Mouse (Mus musculus) kidney, embryonic 15.5 days (tissue): ENCODE measurements around the gene Plppr1. TPM values are rescaled to one million over a fixed set of nuclear protein-coding genes. Genes with fewer than 3 reads are reported as not detected.

Source experiments
- ATAC-seq: fragments of 200-750 bp; cut with Nextera tagmentation; replicated peaks from 2 replicates; pipeline ENCODE4 v1.8.0; 2017; ENCODE audit warnings: moderate TSS enrichment; ENCODE audit not compliant: low FRiP score
- H3K27ac ChIP-seq: fragments of 300-500 bp; sonication (generic); 2 replicates; pipeline ENCODE4 v1.5.1; 2015; ENCODE audit warnings: mild to moderate bottlenecking, inconsistent platforms
- H3K27me3 ChIP-seq: fragments of 300-500 bp; sonication (generic); 2 replicates; pipeline ENCODE4 v1.6.1; 2015; ENCODE audit warnings: inconsistent platforms
- H3K36me3 ChIP-seq: fragments of 300-500 bp; sonication (generic); 2 replicates; pipeline ENCODE4 v1.6.1; 2015; ENCODE audit warnings: inconsistent platforms
- H3K4me1 ChIP-seq: fragments of 300-500 bp; sonication (generic); 2 replicates; pipeline ENCODE4 v1.6.1; 2015; ENCODE audit warnings: inconsistent platforms
- H3K4me2 ChIP-seq: fragments of 300-500 bp; sonication (generic); 2 replicates; pipeline ENCODE4 v1.6.1; 2015; ENCODE audit warnings: moderate library complexity, mild to moderate bottlenecking, inconsistent platforms
- H3K4me3 ChIP-seq: fragments of 300-500 bp; sonication (generic); replicated peaks from 2 replicates; pipeline ENCODE4 v1.5.1; 2015; ENCODE audit warnings: mild to moderate bottlenecking, inconsistent platforms
- H3K9ac ChIP-seq: fragments of 300-500 bp; sonication (generic); 2 replicates; pipeline ENCODE4 v1.6.1; 2015; ENCODE audit warnings: mild to moderate bottlenecking, inconsistent platforms
- H3K9me3 ChIP-seq: fragments of 300-500 bp; sonication (generic); replicated peaks from 2 replicates; pipeline ENCODE4 v1.6.1; 2016; ENCODE audit warnings: inconsistent platforms
- WGBS: fragments of 180-500 bp; shearing (Covaris S2); methylation state at CpG from one replicate; pipeline ENCODE4 v1.1.7; 2015; ENCODE audit warnings: mixed read lengths; 5-methylcytosine and 5-hydroxymethylcytosine counted together
- polyA plus RNA-seq: library from polyadenylated mRNA; unstranded; fragments of >200 nt; fragmentation: Nextera tagmentation; extraction: Ambion mirVana; gene quantifications from 2 replicates; pipeline ENCODE4 v1.2.1, GENCODE M21; 2015

Plppr1 gene
- polyA plus RNA-seq, 1 experiment from 2014 or later, result 5.0 TPM

GRCm38 (mm10) chr4:49197125-49197747, 138.2 kb downstream of the Plppr1 start:
- no peaks in the 10 kb centered on the region for H3K27me3 ChIP-seq
- WGBS, result 63% methylated on average over 8 of the region's 8 CpGs
- ATAC-seq, result no peak
- H3K4me2 ChIP-seq, result no peak overlapping the region
- no peak overlapping the region for H3K9ac ChIP-seq
- no peaks in the 10 kb centered on the region for H3K36me3 ChIP-seq
- H3K27ac ChIP-seq, result no peak overlapping the region
- no peak overlapping the region for H3K4me3 ChIP-seq
- H3K9me3 ChIP-seq, result no peaks in the 10 kb centered on the region
- no peaks in the 10 kb centered on the region for H3K4me1 ChIP-seq

DNA sequence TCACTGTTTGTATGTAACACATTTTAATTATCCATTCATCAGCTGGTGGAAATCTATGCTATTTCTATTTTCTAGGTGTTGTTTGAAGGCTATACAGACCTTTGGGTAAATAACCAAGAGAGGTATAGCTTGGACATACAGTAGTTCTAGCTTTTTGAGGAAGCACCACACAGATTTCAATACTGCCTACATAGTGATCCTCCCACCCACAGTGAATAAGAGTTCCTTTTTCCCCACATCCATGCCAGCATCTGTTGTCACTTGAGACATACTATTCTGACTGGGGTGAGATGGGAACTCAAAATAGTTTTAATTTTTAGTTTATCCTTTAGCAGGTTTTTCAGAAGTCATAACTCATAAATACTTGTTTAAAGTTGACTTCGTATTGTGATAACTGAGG, 151.4 kb downstream of the Plppr1 start:
- Histone ChIP-seq H3K4me2 (no peak overlapping the region), H3K4me1 (no peaks in the 10 kb centered on the region), H3K4me3 (no peak overlapping the region), H3K9ac (no peak overlapping the region), H3K27ac (no peak overlapping the region), H3K27me3 (no peaks in the 10 kb centered on the region), H3K9me3 (no peaks in the 10 kb centered on the region), H3K36me3 (no peaks in the 10 kb centered on the region)
- WGBS, result 86% methylated on average over 1 of the region's 1 CpGs
- no peak for ATAC-seq

- H3K9me3 ChIP-seq, result no peaks in the 10 kb centered on the region
- H3K36me3 ChIP-seq, result no peaks in the 10 kb centered on the region
- H3K4me2 ChIP-seq, result no peak overlapping the region
- no peak for ATAC-seq
- 70% methylated on average over 5 of the region's 5 CpGs for WGBS
- H3K4me3 ChIP-seq, result no peak overlapping the region
- no peak overlapping the region for H3K27ac ChIP-seq
- H3K9ac ChIP-seq, result no peak overlapping the region
- no peaks in the 10 kb centered on the region for H3K27me3 ChIP-seq
- H3K4me1 ChIP-seq, result no peaks in the 10 kb centered on the region
These were observed 152.5 kb downstream of the Plppr1 start for GRCm38 (mm10) chr4:49211582-49211981.

DNA sequence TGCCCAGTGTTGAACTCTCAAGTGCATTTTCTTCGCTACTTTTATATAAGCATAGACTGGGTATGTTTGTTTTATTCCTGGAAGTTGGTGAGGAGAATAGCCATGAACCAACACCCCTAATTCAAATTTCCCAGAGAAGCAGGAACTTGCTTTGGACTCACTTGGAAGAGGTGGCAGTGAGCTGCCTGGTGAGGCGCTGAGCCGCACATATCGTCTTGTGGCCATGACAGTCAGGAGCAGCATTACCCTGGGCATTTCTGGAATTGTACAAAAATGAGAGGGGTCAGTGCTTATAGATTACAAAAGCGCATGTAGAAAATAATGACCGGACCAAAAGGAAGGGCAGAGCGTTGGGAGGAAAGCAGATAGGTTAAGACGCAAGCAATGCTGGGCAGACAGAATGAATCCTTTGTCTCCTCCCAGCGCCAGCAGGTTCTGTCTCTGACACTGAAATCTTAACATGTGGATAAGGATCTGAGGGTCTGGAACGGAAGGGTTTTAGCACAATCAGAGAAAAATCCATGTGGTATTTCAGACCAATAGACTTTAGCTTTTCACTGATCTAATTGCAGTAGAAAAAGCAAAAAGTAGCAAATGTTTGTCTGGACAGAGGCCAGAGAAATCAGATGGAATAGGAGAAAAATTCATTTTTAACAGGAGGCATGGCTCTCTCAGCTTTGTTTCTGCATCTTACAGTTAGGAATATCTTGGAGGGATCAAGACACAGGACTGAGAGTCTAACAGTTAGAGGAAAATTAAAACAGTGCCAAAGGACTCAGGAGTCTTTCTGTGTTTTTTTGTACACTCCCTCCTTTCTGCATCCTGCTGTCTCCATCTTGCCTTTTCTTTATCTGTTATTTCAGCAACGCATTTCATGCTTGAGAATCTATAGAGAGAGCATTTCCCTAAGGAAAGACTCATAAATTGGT, 153.8 kb downstream of the Plppr1 start:
- WGBS, result 78% methylated on average over 11 of the region's 11 CpGs
- H3K4me3 ChIP-seq, result no peak overlapping the region
- no peaks in the 10 kb centered on the region for H3K4me1 ChIP-seq
- H3K4me2 ChIP-seq, result no peak overlapping the region
- H3K36me3 ChIP-seq, result no peaks in the 10 kb centered on the region
- no peaks in the 10 kb centered on the region for H3K27me3 ChIP-seq
- H3K9ac ChIP-seq, result no peak overlapping the region
- no peak for ATAC-seq
- H3K9me3 ChIP-seq, result no peaks in the 10 kb centered on the region
- H3K27ac ChIP-seq, result no peak overlapping the region

DNA sequence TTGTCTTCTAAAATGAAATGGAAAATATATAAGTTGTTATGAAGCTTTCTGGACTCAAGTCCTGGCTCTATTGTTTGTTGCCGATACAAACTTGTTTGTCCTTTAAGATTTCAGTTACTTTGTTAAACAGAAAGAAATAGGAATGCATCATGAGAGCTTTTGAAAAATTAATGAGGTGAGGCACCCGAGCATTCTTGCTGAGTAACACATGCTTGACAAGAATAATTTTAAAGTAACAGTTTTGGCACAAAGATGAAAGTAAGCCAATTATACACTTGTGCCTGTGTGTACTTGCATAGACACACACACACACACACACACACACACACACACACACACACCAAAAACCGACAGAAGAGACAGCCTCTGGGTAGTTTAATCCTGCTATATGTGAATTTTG, 155.3 kb downstream of the Plppr1 start:
- no peaks in the 10 kb centered on the region for H3K27me3 ChIP-seq
- H3K4me1 ChIP-seq, result no peaks in the 10 kb centered on the region
- no peak for ATAC-seq
- H3K27ac ChIP-seq, result no peak overlapping the region
- 72% methylated on average over 3 of the region's 3 CpGs for WGBS
- no peak overlapping the region for H3K9ac ChIP-seq
- H3K4me2 ChIP-seq, result no peak overlapping the region
- no peaks in the 10 kb centered on the region for H3K36me3 ChIP-seq
- no peaks in the 10 kb centered on the region for H3K9me3 ChIP-seq
- H3K4me3 ChIP-seq, result no peak overlapping the region

GRCm38 (mm10) chr4:49223501-49223900, 164.4 kb downstream of the Plppr1 start:
- Histone ChIP-seq H3K4me2 (no peak overlapping the region), H3K36me3 (no peaks in the 10 kb centered on the region), H3K27ac (no peak overlapping the region), H3K4me1 (no peaks in the 10 kb centered on the region), H3K9ac (no peak overlapping the region), H3K9me3 (no peaks in the 10 kb centered on the region), H3K4me3 (no peak overlapping the region), H3K27me3 (no peaks in the 10 kb centered on the region)
- ATAC-seq, result no peak
- WGBS, result 62% methylated on average over 6 of the region's 6 CpGs

GRCm38 (mm10) chr4:49225021-49225420, 165.9 kb downstream of the Plppr1 start:
- H3K4me3 ChIP-seq, result no peak overlapping the region
- WGBS, result 64% methylated on average over 1 of the region's 1 CpGs
- no peaks in the 10 kb centered on the region for H3K4me1 ChIP-seq
- no peak overlapping the region for H3K27ac ChIP-seq
- no peaks in the 10 kb centered on the region for H3K27me3 ChIP-seq
- H3K36me3 ChIP-seq, result no peaks in the 10 kb centered on the region
- no peaks in the 10 kb centered on the region for H3K9me3 ChIP-seq
- H3K9ac ChIP-seq, result no peak overlapping the region
- no peak overlapping the region for H3K4me2 ChIP-seq
- ATAC-seq, result no peak

DNA sequence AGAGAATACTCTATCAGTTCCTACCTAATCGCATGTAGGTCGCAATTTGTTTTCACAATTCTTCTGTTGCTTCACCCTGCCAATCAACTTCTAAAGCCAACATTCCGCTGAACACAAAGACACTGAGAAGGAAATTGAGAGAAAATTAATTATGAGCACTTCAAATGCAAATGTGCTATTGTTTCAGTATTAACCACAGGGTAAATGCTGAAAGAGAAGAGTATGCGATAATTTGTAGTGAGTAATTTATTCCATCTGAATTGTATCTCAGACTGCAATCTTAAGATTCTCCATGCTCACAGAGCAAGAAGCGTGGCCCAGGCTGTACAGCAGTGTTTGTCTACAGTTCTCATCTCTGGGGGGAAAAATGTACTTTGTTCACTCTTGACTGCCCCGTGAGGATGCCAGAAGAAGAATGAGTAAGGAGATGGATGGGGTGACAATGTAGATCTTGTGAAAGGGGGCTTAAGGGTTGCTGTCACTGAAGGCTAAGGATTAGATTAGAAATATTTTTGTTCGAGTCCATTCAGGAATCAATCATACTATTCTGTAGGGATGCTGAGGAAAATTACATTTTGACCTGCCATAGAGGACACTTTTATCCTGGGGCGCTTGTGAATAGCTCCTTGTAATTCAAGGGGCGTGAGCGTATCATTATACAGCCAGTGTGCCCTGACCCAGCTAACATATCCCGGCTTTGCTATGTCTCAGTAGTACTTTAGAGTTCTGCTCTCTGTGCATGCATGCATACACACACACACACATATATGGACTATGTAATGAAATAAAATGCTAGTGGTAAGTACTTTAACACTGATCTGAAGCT, 173.3 kb downstream of the Plppr1 start:
- H3K9ac ChIP-seq, result no peak overlapping the region
- ATAC-seq, result no peak
- H3K4me1 ChIP-seq, result no peaks in the 10 kb centered on the region
- no peaks in the 10 kb centered on the region for H3K9me3 ChIP-seq
- no peak overlapping the region for H3K4me3 ChIP-seq
- H3K27me3 ChIP-seq, result no peaks in the 10 kb centered on the region
- H3K36me3 ChIP-seq, result no peaks in the 10 kb centered on the region
- no peak overlapping the region for H3K4me2 ChIP-seq
- no peak overlapping the region for H3K27ac ChIP-seq
- WGBS, result 74% methylated on average over 11 of the region's 11 CpGs

DNA sequence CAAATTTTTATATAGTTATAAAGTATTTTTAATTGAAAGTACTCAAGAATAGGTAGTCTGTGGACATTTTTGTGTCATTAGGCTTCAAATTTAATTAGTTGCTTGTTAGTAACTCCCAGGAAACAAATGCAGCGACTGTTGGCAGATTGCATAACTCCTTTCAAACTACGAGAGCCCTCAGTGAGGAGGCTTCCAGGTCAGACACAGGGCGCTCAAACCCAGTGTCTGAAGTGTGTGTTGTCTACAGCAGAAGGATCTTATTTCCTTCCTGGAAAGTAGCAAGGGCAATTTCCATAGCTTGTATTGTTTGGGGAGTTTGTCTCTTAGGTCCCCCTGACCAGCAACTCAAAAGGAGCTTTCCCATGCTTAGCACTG, 173.9 kb downstream of the Plppr1 start:
- whole genome bisulfite sequencing, result 60% methylated on average over 3 of the region's 3 CpGs

GRCm38 (mm10) chr4:49238111-49238510, 179.0 kb downstream of the Plppr1 start:
- H3K27ac ChIP-seq, result no peak overlapping the region
- H3K4me1 ChIP-seq, result no peaks in the 10 kb centered on the region
- ATAC-seq, result no peak
- H3K27me3 ChIP-seq, result no peaks in the 10 kb centered on the region
- H3K36me3 ChIP-seq, result no peaks in the 10 kb centered on the region
- H3K4me2 ChIP-seq, result no peak overlapping the region
- H3K9me3 ChIP-seq, result no peaks in the 10 kb centered on the region
- no peak overlapping the region for H3K4me3 ChIP-seq
- H3K9ac ChIP-seq, result no peak overlapping the region
- 90% methylated on average over 4 of the region's 4 CpGs for WGBS

More for the DNA sequence above, 173.9 kb downstream of the Plppr1 start:
- Histone ChIP-seq H3K9ac (no peak overlapping the region), H3K27me3 (no peaks in the 10 kb centered on the region), H3K27ac (no peak overlapping the region), H3K36me3 (no peaks in the 10 kb centered on the region), H3K4me2 (no peak overlapping the region), H3K4me3 (no peak overlapping the region), H3K4me1 (no peaks in the 10 kb centered on the region), H3K9me3 (no peaks in the 10 kb centered on the region)
- no peak for ATAC-seq

DNA sequence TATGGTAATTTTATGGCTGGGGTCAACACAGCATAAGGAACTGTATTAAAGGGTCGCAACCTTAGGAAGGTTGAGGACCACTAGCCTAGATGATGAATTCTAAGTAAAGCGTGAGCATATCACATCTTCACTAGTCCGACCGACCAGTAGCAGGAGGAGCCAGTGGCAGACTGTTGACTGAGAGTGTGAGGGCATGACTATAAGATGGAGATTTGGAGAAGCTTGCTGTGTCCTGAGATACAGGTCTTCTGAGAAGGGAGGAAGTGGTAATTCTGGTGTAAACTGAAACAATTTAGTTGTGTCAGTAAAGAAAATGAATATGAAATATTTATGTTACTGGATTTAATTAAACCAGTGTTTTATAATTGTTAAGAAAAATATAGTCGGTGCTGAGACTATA, 180.4 kb downstream of the Plppr1 start:
- Histone ChIP-seq H3K27ac (no peak overlapping the region), H3K4me1 (no peaks in the 10 kb centered on the region), H3K36me3 (no peaks in the 10 kb centered on the region)

GRCm38 (mm10) chr4:49244791-49245190, 185.7 kb downstream of the Plppr1 start:
- no peak for ATAC-seq
- Histone ChIP-seq H3K9me3 (no peaks in the 10 kb centered on the region), H3K4me2 (no peak overlapping the region), H3K27ac (no peak overlapping the region), H3K4me3 (no peak overlapping the region), H3K27me3 (no peaks in the 10 kb centered on the region), H3K9ac (no peak overlapping the region), H3K4me1 (no peaks in the 10 kb centered on the region), H3K36me3 (no peaks in the 10 kb centered on the region)
- 68% methylated on average over 5 of the region's 5 CpGs for WGBS

More for the DNA sequence above, 180.4 kb downstream of the Plppr1 start:
- Histone ChIP-seq H3K9me3 (no peaks in the 10 kb centered on the region), H3K4me2 (no peak overlapping the region), H3K4me3 (no peak overlapping the region), H3K27me3 (no peaks in the 10 kb centered on the region), H3K9ac (no peak overlapping the region)
- ATAC-seq, result no peak
- WGBS, result 86% methylated on average over 5 of the region's 5 CpGs
